In the genomic region with DNA sequence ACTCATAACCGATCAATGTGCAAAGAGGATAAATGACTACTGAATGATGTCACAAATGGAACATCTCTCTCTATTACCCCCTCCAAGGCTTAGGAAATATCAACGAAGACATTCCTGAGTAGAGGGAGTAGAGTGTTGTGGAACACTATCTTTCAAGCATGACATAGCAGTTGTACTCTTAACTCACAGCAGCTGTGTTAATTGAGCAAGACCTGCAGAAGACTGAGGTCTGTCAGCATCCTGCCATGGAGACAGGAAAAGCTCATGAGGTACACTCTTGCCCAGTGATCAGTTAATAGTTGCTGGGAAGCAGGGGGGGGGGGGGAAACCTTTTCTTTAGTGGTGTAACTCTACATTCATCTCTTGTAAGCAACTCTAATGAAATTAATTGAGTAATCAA, we compare ENCODE assay signal across 1 mouse cellular context.
TF ChIP-seq lines count a peak whose summit lies in the region.

No protein-coding gene starts in this region.

TF ChIP-seq in MEL, 35 proteins besides CTCF, POLR2A, EP300 and RAD21:
- TF ChIP-seq RCOR1 (IDR thresholded peaks at IDR 0.05; ENCODE audit: low read depth, low read length), result 0 out of 2 replicates have a peak, but pooled peaks have one; percentile 13
- TF ChIP-seq MEF2A (IDR thresholded peaks at IDR 0.05; ENCODE audit: extremely low read depth, insufficient replicate concordance, low read depth, low read length, poor library complexity, severe bottlenecking), result no peak
- TF ChIP-seq ETS1 (IDR thresholded peaks at IDR 0.05; ENCODE audit: low read depth, low read length), result 0 out of 2 replicates have a peak, but pooled peaks have one; percentile 9
- TF ChIP-seq BHLHE40 (IDR thresholded peaks at IDR 0.05; ENCODE audit: borderline replicate concordance, low read depth, low read length), result 0 out of 2 replicates have a peak, but pooled peaks have one; percentile 0
- TF ChIP-seq ZC3H11A (IDR thresholded peaks at IDR 0.05; ENCODE audit: low read depth, low read length), result no peak
